Mouse (Mus musculus): Measurements from ENCODE around the gene Hcn2.

- TF ChIP-seq CTCF (IDR thresholded peaks at IDR 0.05; ENCODE audit: low read depth) = no peak
- no peak for TF ChIP-seq EP300 (IDR thresholded peaks at IDR 0.05; ENCODE audit: low read depth)
Observed at GRCm38 (mm10) chr10:79769329-79769728, 52.9 kb downstream of the Hcn2 start.
